Mouse (Mus musculus): ENCODE data around the gene Tnfrsf18.

- TF ChIP-seq CTCF (IDR thresholded peaks at IDR 0.05; ENCODE audit: control insufficient read depth, insufficient read depth, low read length), result no peak
- no peak for TF ChIP-seq POLR2A (IDR thresholded peaks at IDR 0.05; ENCODE audit: borderline replicate concordance, control insufficient read depth, low read depth, low read length)
Measured at GRCm38 (mm10) chr4:156013637-156014036, 12.3 kb upstream of the Tnfrsf18 start, which contains the start of gene Tnfrsf4.
